Mouse (Mus musculus): ENCODE results near the gene B4galnt4. TPM values are rescaled to one million over a fixed set of nuclear protein-coding genes. Genes with fewer than 3 reads are reported as not detected.

B4galnt4 gene
- polyA plus RNA-seq, 1 experiment from 2014 or later, result 20.0 TPM

- peak; percentile 27 for DNase-seq (ENCODE audit: low spot score)
- H3K4me3 ChIP-seq (ENCODE audit: low read depth, low read length), result no peak within 1 kb of the TSS
- H3K27me3 ChIP-seq (ENCODE audit: control insufficient read depth, insufficient read depth, low read length), result peaks cover 8% of the 10 kb centered on the region
- ATAC-seq (ENCODE audit: insufficient number of reproducible peaks, low FRiP score, low TSS enrichment, low read depth), result no peak
- H3K9ac ChIP-seq (ENCODE audit: low read length), result no peak within 1 kb of the TSS
- H3K36me3 ChIP-seq (ENCODE audit: control insufficient read depth, insufficient read depth, low read length), result no peaks in the 10 kb centered on the region
- 10% methylated on average over 9 of the region's 9 CpGs for WGBS
- no peak within 1 kb of the TSS for H3K27ac ChIP-seq (replicated peaks; ENCODE audit: low read depth, low read length)
- no peaks in the 10 kb centered on the region for H3K9me3 ChIP-seq (ENCODE audit: control insufficient read depth, low read length)
- H3K4me2 ChIP-seq (ENCODE audit: low read depth, severe bottlenecking), result peak within 1 kb of the TSS; percentile 28; the same call in 1 of the 2 replicates
- H3K4me1 ChIP-seq (ENCODE audit: control insufficient read depth, insufficient read depth, low read length), result no peaks in the 10 kb centered on the region
Observed at GRCm38 (mm10) chr7:141117636-141118035, 56.7 kb downstream of the B4galnt4 start, which contains the start of gene Ano9. Gene Ano9 (minus strand): TSS chr7:141117806.

- H3K27ac ChIP-seq (replicated peaks; ENCODE audit: low read depth, low read length), result no peak overlapping the region
- DNase-seq (ENCODE audit: low spot score) (no peak), ATAC-seq (ENCODE audit: insufficient number of reproducible peaks, low FRiP score, low TSS enrichment, low read depth) (no peak)
- no peak overlapping the region for H3K4me2 ChIP-seq (ENCODE audit: low read depth, severe bottlenecking)
- H3K9ac ChIP-seq (ENCODE audit: low read length), result no peak overlapping the region
- no peaks in the 10 kb centered on the region for H3K4me1 ChIP-seq (ENCODE audit: control insufficient read depth, insufficient read depth, low read length)
- no peaks in the 10 kb centered on the region for H3K36me3 ChIP-seq (ENCODE audit: control insufficient read depth, insufficient read depth, low read length)
- peaks cover 8% of the 10 kb centered on the region for H3K27me3 ChIP-seq (ENCODE audit: control insufficient read depth, insufficient read depth, low read length)
- H3K9me3 ChIP-seq (ENCODE audit: control insufficient read depth, low read length), result no peaks in the 10 kb centered on the region
- 71% methylated on average over 3 of the region's 3 CpGs for WGBS
- no peak overlapping the region for H3K4me3 ChIP-seq (ENCODE audit: low read depth, low read length)
Observed at GRCm38 (mm10) chr7:141119487-141119886, 58.6 kb downstream of the B4galnt4 start.

- H3K27ac ChIP-seq (replicated peaks; ENCODE audit: low read depth, low read length), result no peak overlapping the region
- H3K36me3 ChIP-seq (ENCODE audit: control insufficient read depth, insufficient read depth, low read length), result no peaks in the 10 kb centered on the region
- H3K9ac ChIP-seq (ENCODE audit: low read length), result no peak overlapping the region
- peaks cover 8% of the 10 kb centered on the region for H3K27me3 ChIP-seq (ENCODE audit: control insufficient read depth, insufficient read depth, low read length)
- no peak overlapping the region for H3K4me2 ChIP-seq (ENCODE audit: low read depth, severe bottlenecking)
- no peaks in the 10 kb centered on the region for H3K4me1 ChIP-seq (ENCODE audit: control insufficient read depth, insufficient read depth, low read length)
- WGBS, result 81% methylated on average over 3 of the region's 3 CpGs
- H3K9me3 ChIP-seq (ENCODE audit: control insufficient read depth, low read length), result no peaks in the 10 kb centered on the region
- no peak for ATAC-seq (ENCODE audit: insufficient number of reproducible peaks, low FRiP score, low TSS enrichment, low read depth)
- no peak for DNase-seq (ENCODE audit: low spot score)
- H3K4me3 ChIP-seq (ENCODE audit: low read depth, low read length), result no peak overlapping the region
Observed at GRCm38 (mm10) chr7:141120605-141121004, 59.7 kb downstream of the B4galnt4 start.

GRCm38 (mm10) chr7:141121051-141121531 is 60.2 kb downstream of the B4galnt4 start:
- Histone ChIP-seq H3K9me3 (ENCODE audit: control insufficient read depth, low read length) (no peaks in the 10 kb centered on the region), H3K27ac (replicated peaks; ENCODE audit: low read depth, low read length) (no peak overlapping the region), H3K27me3 (ENCODE audit: control insufficient read depth, insufficient read depth, low read length) (peaks cover 8% of the 10 kb centered on the region), H3K9ac (ENCODE audit: low read length) (no peak overlapping the region), H3K4me1 (ENCODE audit: control insufficient read depth, insufficient read depth, low read length) (no peaks in the 10 kb centered on the region), H3K4me3 (ENCODE audit: low read depth, low read length) (no peak overlapping the region), H3K36me3 (ENCODE audit: control insufficient read depth, insufficient read depth, low read length) (no peaks in the 10 kb centered on the region), H3K4me2 (ENCODE audit: low read depth, severe bottlenecking) (no peak overlapping the region)
- WGBS, result 81% methylated on average over 5 of the region's 5 CpGs
- ATAC-seq (ENCODE audit: insufficient number of reproducible peaks, low FRiP score, low TSS enrichment, low read depth) (no peak), DNase-seq (ENCODE audit: low spot score) (no peak)

Other genes with a start within 250 kb of the B4galnt4 start
- 2.0 and 3.1 TPM in 2 replicates for gene Zfp941, start 238.9 kb upstream of the B4galnt4 start, polyA plus RNA-seq (2014; fragmentation: Nextera tagmentation; extraction: Ambion mirVana)
- 0.68 and 0.78 TPM in 2 replicates for gene Urah, start 226.1 kb upstream of the B4galnt4 start, polyA plus RNA-seq (2014; fragmentation: Nextera tagmentation; extraction: Ambion mirVana)
- gene Scgb1c1, start 215.6 kb upstream of the B4galnt4 start, polyA plus RNA-seq (2014; fragmentation: Nextera tagmentation; extraction: Ambion mirVana), result not detected in 2 replicates
- not detected in 2 replicates for gene Odf3, start 213.3 kb upstream of the B4galnt4 start, polyA plus RNA-seq (2014; fragmentation: Nextera tagmentation; extraction: Ambion mirVana)
- gene Gm45785, start 204.8 kb upstream of the B4galnt4 start, polyA plus RNA-seq (2014; fragmentation: Nextera tagmentation; extraction: Ambion mirVana), result not detected in 2 replicates
- 57.2 and 61.4 TPM in 2 replicates for gene Ric8a, start 204.1 kb upstream of the B4galnt4 start, polyA plus RNA-seq (2014; fragmentation: Nextera tagmentation; extraction: Ambion mirVana)
- gene Bet1l, start 203.5 kb upstream of the B4galnt4 start, polyA plus RNA-seq (2014; fragmentation: Nextera tagmentation; extraction: Ambion mirVana), result 27.9 and 33.6 TPM in 2 replicates
- gene Psmd13, start 179.1 kb upstream of the B4galnt4 start, polyA plus RNA-seq (2014; fragmentation: Nextera tagmentation; extraction: Ambion mirVana), result 185 and 243 TPM in 2 replicates
- 21.6 and 23.2 TPM in 2 replicates for gene Sirt3, start 178.8 kb upstream of the B4galnt4 start, polyA plus RNA-seq (2014; fragmentation: Nextera tagmentation; extraction: Ambion mirVana)
- gene Cox8b, start 160.7 kb upstream of the B4galnt4 start, polyA plus RNA-seq (2014; fragmentation: Nextera tagmentation; extraction: Ambion mirVana), result 0.88 and 1.0 TPM in 2 replicates
- gene Nlrp6, start 140.2 kb upstream of the B4galnt4 start, polyA plus RNA-seq (2014; fragmentation: Nextera tagmentation; extraction: Ambion mirVana), result 0.26 TPM in 1 of 2 replicates, not detected in the other
- 13.6 and 16.1 TPM in 2 replicates for gene Pgghg, start 119.7 kb upstream of the B4galnt4 start, polyA plus RNA-seq (2014; fragmentation: Nextera tagmentation; extraction: Ambion mirVana)
- 1.7 and 1.9 TPM in 2 replicates for gene Ifitm5, start 110.8 kb upstream of the B4galnt4 start, polyA plus RNA-seq (2014; fragmentation: Nextera tagmentation; extraction: Ambion mirVana)
- not detected in 2 replicates for gene Gm45717, start 105.2 kb upstream of the B4galnt4 start, polyA plus RNA-seq (2014; fragmentation: Nextera tagmentation; extraction: Ambion mirVana)
- gene Ifitm2, start 105.1 kb upstream of the B4galnt4 start, polyA plus RNA-seq (2014; fragmentation: Nextera tagmentation; extraction: Ambion mirVana), result 853 and 900 TPM in 2 replicates
- 63.9 and 68.3 TPM in 2 replicates for gene Ifitm1, start 93.9 kb upstream of the B4galnt4 start, polyA plus RNA-seq (2014; fragmentation: Nextera tagmentation; extraction: Ambion mirVana)
- 45.3 and 50.4 TPM in 2 replicates for gene Ifitm3, start 50.3 kb upstream of the B4galnt4 start, polyA plus RNA-seq (2014; fragmentation: Nextera tagmentation; extraction: Ambion mirVana)
- gene Ifitm6, start 43.2 kb upstream of the B4galnt4 start, polyA plus RNA-seq (2014; fragmentation: Nextera tagmentation; extraction: Ambion mirVana), result not detected in 2 replicates
- not detected in 2 replicates for gene Gm17387, start 32.0 kb upstream of the B4galnt4 start, polyA plus RNA-seq (2014; fragmentation: Nextera tagmentation; extraction: Ambion mirVana)
- 3.3 and 3.9 TPM in 2 replicates for gene Pkp3, start 17.1 kb downstream of the B4galnt4 start, polyA plus RNA-seq (2014; fragmentation: Nextera tagmentation; extraction: Ambion mirVana)
- gene Sigirr, start 39.5 kb downstream of the B4galnt4 start, polyA plus RNA-seq (2014; fragmentation: Nextera tagmentation; extraction: Ambion mirVana), result 1.9 and 2.8 TPM in 2 replicates
- gene Ano9, start 56.7 kb downstream of the B4galnt4 start, polyA plus RNA-seq (2014; fragmentation: Nextera tagmentation; extraction: Ambion mirVana), result 0.76 and 0.85 TPM in 2 replicates
- 70.0 and 70.6 TPM in 2 replicates for gene Ptdss2, start 61.3 kb downstream of the B4galnt4 start, polyA plus RNA-seq (2014; fragmentation: Nextera tagmentation; extraction: Ambion mirVana)
- 82.9 and 88.3 TPM in 2 replicates for gene Rnh1, start 111.8 kb downstream of the B4galnt4 start, polyA plus RNA-seq (2014; fragmentation: Nextera tagmentation; extraction: Ambion mirVana)
- 98.7 and 99.1 TPM in 2 replicates for gene Hras, start 132.9 kb downstream of the B4galnt4 start, polyA plus RNA-seq (2014; fragmentation: Nextera tagmentation; extraction: Ambion mirVana)
- 11.7 and 12.5 TPM in 2 replicates for gene Lrrc56, start 133.1 kb downstream of the B4galnt4 start, polyA plus RNA-seq (2014; fragmentation: Nextera tagmentation; extraction: Ambion mirVana)
- 3.8 and 5.1 TPM in 2 replicates for gene Lmntd2, start 153.0 kb downstream of the B4galnt4 start, polyA plus RNA-seq (2014; fragmentation: Nextera tagmentation; extraction: Ambion mirVana)
- gene Rassf7, start 154.8 kb downstream of the B4galnt4 start, polyA plus RNA-seq (2014; fragmentation: Nextera tagmentation; extraction: Ambion mirVana), result 32.5 and 38.8 TPM in 2 replicates
- 83.4 and 93.5 TPM in 2 replicates for gene Phrf1, start 167.7 kb downstream of the B4galnt4 start, polyA plus RNA-seq (2014; fragmentation: Nextera tagmentation; extraction: Ambion mirVana)
- 0.59 and 0.79 TPM in 2 replicates for gene Irf7, start 205.4 kb downstream of the B4galnt4 start, polyA plus RNA-seq (2014; fragmentation: Nextera tagmentation; extraction: Ambion mirVana)
- 0.20 TPM in 1 of 2 replicates, not detected in the other for gene Cdhr5, start 215.7 kb downstream of the B4galnt4 start, polyA plus RNA-seq (2014; fragmentation: Nextera tagmentation; extraction: Ambion mirVana)
- 10.2 TPM in 2 replicates for gene Sct, start 218.0 kb downstream of the B4galnt4 start, polyA plus RNA-seq (2014; fragmentation: Nextera tagmentation; extraction: Ambion mirVana)
- 0.45 and 0.47 TPM in 2 replicates for gene Drd4, start 230.9 kb downstream of the B4galnt4 start, polyA plus RNA-seq (2014; fragmentation: Nextera tagmentation; extraction: Ambion mirVana)

All from limb, embryonic 11.5 days (tissue).